Mouse (Mus musculus) sigmoid colon, adult 10 weeks (tissue): ENCODE measurements around the gene Thap12. TPM values are rescaled to one million over a fixed set of nuclear protein-coding genes. Genes with fewer than 3 reads are reported as not detected.

Source experiments
- polyA plus RNA-seq: library from polyadenylated mRNA; stranded (reverse); fragments of 350-450 nt; fragmentation: Illumina TruSeq; extraction: RNeasy Lipid Tissue Mini Kit (QIAGEN cat#74804); gene quantifications from one replicate; pipeline ENCODE4 v1.2.3, GENCODE M21; 2014; ENCODE audit warnings: low read depth, low replicate concordance

The Thap12 gene
- 104 TPM for polyA plus RNA-seq

GRCm38 (mm10) chr7:98702283-98703240 lies at the start of gene Thap12:
TSS of gene Thap12 (plus strand) at chr7:98703103.

GRCm38 (mm10) chr7:98656531-98657221 lies 46.2 kb upstream of the Thap12 start, which contains the start of gene Emsy:
TSS of gene Emsy (minus strand) at chr7:98656783.

Other genes with a start within 250 kb of the Thap12 start
- 1.1 TPM for gene Lrrc32, start 213.8 kb upstream of the Thap12 start, polyA plus RNA-seq
- gene Emsy, start 46.3 kb upstream of the Thap12 start, polyA plus RNA-seq: 67.3 TPM
- not detected for gene Wnt11, start 132.0 kb downstream of the Thap12 start, polyA plus RNA-seq